Mouse (Mus musculus): ENCODE data around the gene Ctnna3. TPM values are rescaled to one million over a fixed set of nuclear protein-coding genes. Genes with fewer than 3 reads are reported as not detected.
A peak's percentile ranks its signal among the peaks of the same experiment; 100 is the strongest.
"Not testable (repeated sequence)": the region's sequence is repeated elsewhere in the genome, so short reads cannot be mapped to it uniquely, and the experiment has no call there.

Ctnna3 gene
- polyA plus RNA-seq, 1 experiment from 2014 or later, result 0.92 TPM

DNA sequence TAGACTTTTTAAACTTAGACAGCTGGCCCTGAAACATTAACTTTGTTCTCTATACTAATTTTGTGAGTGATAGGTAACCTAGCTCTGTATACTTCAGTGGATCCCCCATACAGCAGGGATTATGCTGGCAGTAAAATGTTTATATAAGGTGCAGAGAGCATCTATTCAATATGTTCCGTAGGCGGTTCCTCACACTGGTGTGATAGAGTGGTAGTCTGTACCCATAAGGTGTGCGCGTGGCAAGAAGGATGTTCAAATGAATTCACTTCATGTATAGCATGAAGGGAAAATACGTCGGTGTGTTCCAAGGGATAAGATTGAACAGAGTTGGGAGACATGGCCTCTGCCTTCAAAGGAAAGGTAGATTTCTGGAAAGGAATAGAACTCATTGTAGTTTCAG is 794.5 kb downstream of the Ctnna3 start:
- no peaks in the 10 kb centered on the region for H3K27me3 ChIP-seq
- 95% methylated on average over 6 of the region's 6 CpGs for WGBS
- no peak for ATAC-seq (ENCODE audit: insufficient number of reproducible peaks, low FRiP score, low TSS enrichment, low read depth)

DNA sequence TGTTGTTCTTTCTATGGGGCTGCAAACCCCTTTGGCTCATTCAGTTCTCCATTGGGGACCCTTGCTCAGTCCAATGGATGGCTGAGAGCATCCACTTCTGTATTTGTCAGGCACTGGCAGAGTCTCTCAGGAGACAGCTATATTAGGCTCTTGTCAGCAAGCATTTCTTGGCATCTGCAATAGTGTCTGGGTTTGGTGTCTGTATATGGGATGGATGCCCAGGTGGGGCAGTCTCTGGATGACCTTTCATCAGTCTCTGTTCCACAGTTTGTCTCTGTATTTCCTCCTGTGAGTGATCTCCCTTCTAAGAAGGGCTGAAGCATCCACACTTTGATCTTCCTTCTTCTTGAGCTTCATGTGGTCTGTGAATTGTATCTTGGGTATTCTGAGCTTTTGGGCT is 795.9 kb downstream of the Ctnna3 start:
- not testable (repeated sequence) for ATAC-seq (ENCODE audit: insufficient number of reproducible peaks, low FRiP score, low TSS enrichment, low read depth); H3K36me3 ChIP-seq; H3K27ac ChIP-seq (replicated peaks); H3K27me3 ChIP-seq; H3K4me2 ChIP-seq (replicated peaks); H3K4me3 ChIP-seq (replicated peaks); H3K9me3 ChIP-seq (replicated peaks); H3K9ac ChIP-seq; H3K4me1 ChIP-seq

More for the DNA sequence above, 794.5 kb downstream of the Ctnna3 start:
- no peak overlapping the region for H3K27ac ChIP-seq (replicated peaks)
- no peaks in the 10 kb centered on the region for H3K4me1 ChIP-seq
- H3K36me3 ChIP-seq, result no peaks in the 10 kb centered on the region
- H3K4me3 ChIP-seq (replicated peaks), result no peak overlapping the region
- H3K4me2 ChIP-seq (replicated peaks), result no peak overlapping the region
- no peaks in the 10 kb centered on the region for H3K9me3 ChIP-seq (replicated peaks)
- no peak overlapping the region for H3K9ac ChIP-seq

- Histone ChIP-seq H3K9ac (no peak overlapping the region), H3K9me3 (replicated peaks) (no peaks in the 10 kb centered on the region), H3K4me2 (replicated peaks) (no peak overlapping the region), H3K36me3 (no peaks in the 10 kb centered on the region), H3K27ac (replicated peaks) (no peak overlapping the region), H3K27me3 (no peaks in the 10 kb centered on the region), H3K4me1 (no peaks in the 10 kb centered on the region), H3K4me3 (replicated peaks) (no peak overlapping the region)
- ATAC-seq (ENCODE audit: insufficient number of reproducible peaks, low FRiP score, low TSS enrichment, low read depth), result no peak
- whole genome bisulfite sequencing, result 40% methylated on average over 4 of the region's 4 CpGs
Measured at GRCm38 (mm10) chr10:64243421-64243820, 813.5 kb downstream of the Ctnna3 start.

DNA sequence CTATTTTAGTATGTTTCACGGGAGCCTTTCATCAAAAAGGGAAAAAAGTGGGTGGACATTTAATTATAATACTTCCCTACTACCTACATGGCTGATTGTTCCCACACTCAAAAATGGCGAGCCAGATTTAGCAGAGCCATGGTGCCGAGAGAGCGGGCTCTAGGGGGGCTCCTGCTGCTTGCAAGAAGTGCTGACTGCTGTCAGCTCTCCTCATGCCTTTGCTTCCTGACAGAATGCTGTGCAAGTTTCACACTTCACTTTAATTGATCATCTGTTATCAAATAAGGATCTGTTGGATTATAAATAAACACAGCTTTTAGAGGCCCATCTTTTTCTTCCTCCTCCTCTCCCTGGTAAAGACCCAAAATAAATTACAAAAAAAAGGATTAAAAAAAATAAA is 838.3 kb downstream of the Ctnna3 start:
- Histone ChIP-seq H3K4me1 (no peaks in the 10 kb centered on the region), H3K27me3 (no peaks in the 10 kb centered on the region), H3K4me2 (replicated peaks) (no peak overlapping the region), H3K36me3 (no peaks in the 10 kb centered on the region), H3K9ac (no peak overlapping the region), H3K9me3 (replicated peaks) (no peaks in the 10 kb centered on the region), H3K27ac (replicated peaks) (no peak overlapping the region), H3K4me3 (replicated peaks) (no peak overlapping the region)
- no peak for ATAC-seq (ENCODE audit: insufficient number of reproducible peaks, low FRiP score, low TSS enrichment, low read depth)
- 79% methylated on average over 4 of the region's 4 CpGs for WGBS

GRCm38 (mm10) chr10:64275143-64275542 is 845.2 kb downstream of the Ctnna3 start:
- Histone ChIP-seq H3K4me1 (no peaks in the 10 kb centered on the region), H3K9ac (no peak overlapping the region), H3K4me3 (replicated peaks) (no peak overlapping the region), H3K9me3 (replicated peaks) (no peaks in the 10 kb centered on the region), H3K27ac (replicated peaks) (no peak overlapping the region), H3K27me3 (no peaks in the 10 kb centered on the region), H3K36me3 (no peaks in the 10 kb centered on the region), H3K4me2 (replicated peaks) (no peak overlapping the region)
- ATAC-seq (ENCODE audit: insufficient number of reproducible peaks, low FRiP score, low TSS enrichment, low read depth), result no peak
- WGBS, result 79% methylated on average over 1 of the region's 1 CpGs

GRCm38 (mm10) chr10:64278836-64279235 is 848.9 kb downstream of the Ctnna3 start:
- no peaks in the 10 kb centered on the region for H3K27me3 ChIP-seq
- no peak overlapping the region for H3K4me2 ChIP-seq (replicated peaks)
- no peak overlapping the region for H3K27ac ChIP-seq (replicated peaks)
- H3K9me3 ChIP-seq (replicated peaks), result no peaks in the 10 kb centered on the region
- no peaks in the 10 kb centered on the region for H3K4me1 ChIP-seq
- 83% methylated on average over 2 of the region's 2 CpGs for WGBS
- H3K4me3 ChIP-seq (replicated peaks), result no peak overlapping the region
- no peak for ATAC-seq (ENCODE audit: insufficient number of reproducible peaks, low FRiP score, low TSS enrichment, low read depth)
- H3K36me3 ChIP-seq, result no peaks in the 10 kb centered on the region
- no peak overlapping the region for H3K9ac ChIP-seq

DNA sequence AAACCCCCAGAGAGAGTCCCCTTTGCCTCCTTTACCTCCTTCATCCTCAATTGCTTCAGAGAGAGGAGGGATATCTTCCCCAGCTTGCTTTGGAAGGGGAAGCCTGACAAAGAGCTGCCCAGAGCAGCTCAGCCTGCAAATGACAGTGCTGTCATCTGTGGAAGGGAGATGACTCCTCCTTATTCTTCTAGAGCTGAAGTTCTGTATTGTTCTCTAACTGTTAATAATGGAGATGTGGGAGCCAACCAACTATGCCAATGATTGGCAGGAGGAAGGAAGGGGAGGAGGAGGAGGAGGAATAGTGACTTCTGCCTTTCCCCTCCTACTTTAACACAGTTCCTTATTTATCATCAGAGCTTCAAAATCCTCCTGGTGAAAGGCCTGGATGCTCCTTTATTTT is 875.9 kb downstream of the Ctnna3 start:
- no peak for ATAC-seq (ENCODE audit: insufficient number of reproducible peaks, low FRiP score, low TSS enrichment, low read depth)
- H3K9ac ChIP-seq, result no peak overlapping the region
- H3K9me3 ChIP-seq (replicated peaks), result no peaks in the 10 kb centered on the region

GRCm38 (mm10) chr10:64311622-64312292 is 881.9 kb downstream of the Ctnna3 start:
- WGBS, result 91% methylated on average over 2 of the region's 2 CpGs
- no peak for ATAC-seq (ENCODE audit: insufficient number of reproducible peaks, low FRiP score, low TSS enrichment, low read depth)

More for the DNA sequence above, 875.9 kb downstream of the Ctnna3 start:
- no peaks in the 10 kb centered on the region for H3K27me3 ChIP-seq
- H3K36me3 ChIP-seq, result no peaks in the 10 kb centered on the region
- H3K4me3 ChIP-seq (replicated peaks), result no peak overlapping the region
- H3K4me2 ChIP-seq (replicated peaks), result no peak overlapping the region
- no peak overlapping the region for H3K27ac ChIP-seq (replicated peaks)
- no peaks in the 10 kb centered on the region for H3K4me1 ChIP-seq

GRCm38 (mm10) chr10:64320332-64320731 is 890.4 kb downstream of the Ctnna3 start:
- Histone ChIP-seq H3K9me3 (replicated peaks) (no peaks in the 10 kb centered on the region), H3K4me3 (replicated peaks) (no peak overlapping the region), H3K9ac (no peak overlapping the region), H3K27ac (replicated peaks) (no peak overlapping the region), H3K36me3 (no peaks in the 10 kb centered on the region), H3K4me1 (no peaks in the 10 kb centered on the region), H3K4me2 (replicated peaks) (no peak overlapping the region), H3K27me3 (no peaks in the 10 kb centered on the region)
- ATAC-seq (ENCODE audit: insufficient number of reproducible peaks, low FRiP score, low TSS enrichment, low read depth), result no peak
- 79% methylated on average over 7 of the region's 7 CpGs for WGBS

More at GRCm38 (mm10) chr10:64311622-64312292, 881.9 kb downstream of the Ctnna3 start:
- no peak overlapping the region for H3K9ac ChIP-seq
- no peak overlapping the region for H3K4me2 ChIP-seq (replicated peaks)
- no peaks in the 10 kb centered on the region for H3K36me3 ChIP-seq
- H3K4me3 ChIP-seq (replicated peaks), result no peak overlapping the region
- no peaks in the 10 kb centered on the region for H3K4me1 ChIP-seq
- no peaks in the 10 kb centered on the region for H3K27me3 ChIP-seq
- no peaks in the 10 kb centered on the region for H3K9me3 ChIP-seq (replicated peaks)
- H3K27ac ChIP-seq (replicated peaks), result no peak overlapping the region

DNA sequence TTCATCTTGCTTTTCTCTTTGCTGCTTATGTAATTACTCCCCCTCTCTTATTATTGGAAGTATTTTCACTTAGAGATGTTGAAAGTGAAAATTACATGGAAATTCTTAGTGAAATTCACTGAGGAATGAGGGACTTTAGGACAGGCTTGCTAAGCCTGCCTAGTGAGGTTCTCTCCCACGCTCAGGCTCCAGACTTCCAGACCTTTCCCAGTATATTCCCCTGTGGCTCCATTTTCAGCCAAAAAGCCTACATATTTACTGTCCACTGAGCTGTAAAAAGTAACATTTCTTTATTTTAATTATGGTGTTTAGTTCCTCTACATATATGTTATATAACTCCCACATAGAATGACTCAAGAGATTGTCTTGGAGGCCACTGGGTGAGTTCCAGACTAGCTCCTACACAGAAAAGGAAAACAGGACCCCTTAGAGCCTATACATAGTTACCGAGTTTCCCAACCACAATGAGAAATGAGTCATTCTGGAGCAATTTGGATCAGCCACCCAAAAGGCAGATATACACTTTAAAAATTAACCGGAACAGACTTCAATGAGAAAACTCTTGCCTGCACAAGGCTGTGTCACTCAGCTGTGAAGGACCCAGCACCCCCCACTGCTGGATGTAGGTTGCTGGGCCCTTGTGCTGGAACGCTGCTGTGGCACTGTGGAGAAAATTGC is 912.9 kb downstream of the Ctnna3 start:
- WGBS, result 42% methylated on average over 4 of the region's 4 CpGs
- 0 out of 2 replicates have a peak overlapping the region, but pooled peaks have one; percentile 9 for H3K27ac ChIP-seq (replicated peaks)
- ATAC-seq (ENCODE audit: insufficient number of reproducible peaks, low FRiP score, low TSS enrichment, low read depth), result peak; percentile 43; the same call in 1 of the 2 replicates

DNA sequence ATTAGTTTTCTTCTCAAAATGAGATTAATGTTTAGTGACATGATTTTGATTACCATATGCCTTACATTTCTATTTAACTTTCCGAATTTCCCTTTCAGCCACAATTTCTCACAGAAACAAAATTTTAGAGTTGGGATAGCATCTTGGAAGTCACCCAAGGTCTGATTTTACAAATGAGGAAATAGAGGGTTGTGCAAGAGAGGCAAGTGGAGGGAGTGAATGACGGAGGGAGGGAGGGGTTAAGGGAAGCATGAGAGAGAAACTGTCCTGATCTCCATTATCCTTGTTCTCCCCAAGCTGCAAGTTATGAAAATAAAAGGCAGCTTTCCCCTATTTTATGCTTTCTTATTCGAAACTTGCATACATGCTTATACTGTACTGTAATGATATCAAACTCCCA is 943.4 kb downstream of the Ctnna3 start:
- Histone ChIP-seq H3K4me3 (replicated peaks) (no peak overlapping the region), H3K9ac (no peak overlapping the region), H3K4me2 (replicated peaks) (no peak overlapping the region), H3K27me3 (no peaks in the 10 kb centered on the region), H3K36me3 (no peaks in the 10 kb centered on the region), H3K4me1 (no peaks in the 10 kb centered on the region), H3K27ac (replicated peaks) (no peak overlapping the region), H3K9me3 (replicated peaks) (no peaks in the 10 kb centered on the region)
- 55% methylated on average over 3 of the region's 3 CpGs for WGBS
- ATAC-seq (ENCODE audit: insufficient number of reproducible peaks, low FRiP score, low TSS enrichment, low read depth), result no peak

More for the DNA sequence above, 912.9 kb downstream of the Ctnna3 start:
- Histone ChIP-seq H3K9me3 (replicated peaks) (no peaks in the 10 kb centered on the region), H3K27me3 (no peaks in the 10 kb centered on the region), H3K4me3 (replicated peaks) (no peak overlapping the region), H3K9ac (no peak overlapping the region), H3K4me1 (no peaks in the 10 kb centered on the region), H3K36me3 (no peaks in the 10 kb centered on the region), H3K4me2 (replicated peaks) (no peak overlapping the region)

GRCm38 (mm10) chr10:64377751-64378150 is 947.9 kb downstream of the Ctnna3 start:
- WGBS, result 79% methylated on average over 4 of the region's 4 CpGs
- Histone ChIP-seq H3K27ac (replicated peaks) (no peak overlapping the region), H3K9ac (no peak overlapping the region), H3K9me3 (replicated peaks) (no peaks in the 10 kb centered on the region), H3K36me3 (no peaks in the 10 kb centered on the region), H3K4me2 (replicated peaks) (no peak overlapping the region), H3K4me3 (replicated peaks) (no peak overlapping the region), H3K4me1 (no peaks in the 10 kb centered on the region), H3K27me3 (no peaks in the 10 kb centered on the region)
- ATAC-seq (ENCODE audit: insufficient number of reproducible peaks, low FRiP score, low TSS enrichment, low read depth), result no peak

Data from embryonic facial prominence, embryonic 15.5 days (tissue).